Mouse (Mus musculus) liver, embryonic 11.5 days (tissue): Measurements from ENCODE around the gene Susd5. TPM values are rescaled to one million over a fixed set of nuclear protein-coding genes. Genes with fewer than 3 reads are reported as not detected.
"Not testable (repeated sequence)": the region's sequence is repeated elsewhere in the genome, so short reads cannot be mapped to it uniquely, and the experiment has no call there.

Source experiments
- ATAC-seq: fragments of 200-750 bp; cut with Nextera tagmentation; replicated peaks from 2 replicates; pipeline ENCODE4 v1.8.0; 2017; ENCODE audit warnings: moderate number of reproducible peaks, mild to moderate bottlenecking, moderate TSS enrichment, moderate library complexity; ENCODE audit not compliant: low FRiP score
- DNase-seq: peaks from one replicate; pipeline ENCODE4 v3.0.0-alpha.2; 2017; ENCODE audit warnings: low spot score
- H3K27ac ChIP-seq: fragments of 300-500 bp; sonication (generic); 2 replicates; pipeline ENCODE4 v1.5.1; 2014; ENCODE audit warnings: mild to moderate bottlenecking, low read depth, low read length, control low read depth
- H3K27me3 ChIP-seq: fragments of 300-500 bp; sonication (generic); replicated peaks from 2 replicates; pipeline ENCODE4 v1.6.1; 2014; ENCODE audit warnings: low read length, mixed read lengths; ENCODE audit not compliant: control insufficient read depth, insufficient read depth
- H3K36me3 ChIP-seq: fragments of 300-500 bp; sonication (generic); 2 replicates; pipeline ENCODE4 v1.6.1; 2014; ENCODE audit warnings: mild to moderate bottlenecking, low read length, moderate library complexity, mixed read lengths; ENCODE audit not compliant: control insufficient read depth, insufficient read depth
- H3K4me1 ChIP-seq: fragments of 300-500 bp; sonication (generic); replicated peaks from 2 replicates; pipeline ENCODE4 v1.6.1; 2014; ENCODE audit warnings: low read length, mixed read lengths; ENCODE audit not compliant: control insufficient read depth, insufficient read depth
- H3K4me2 ChIP-seq: fragments of 300-500 bp; sonication (generic); 2 replicates; pipeline ENCODE4 v1.6.1; 2014; ENCODE audit warnings: mild to moderate bottlenecking, control low read depth, moderate library complexity
- H3K4me3 ChIP-seq: fragments of 300-500 bp; sonication (generic); 2 replicates; pipeline ENCODE4 v1.5.1; 2014; ENCODE audit warnings: low read depth, low read length, control low read depth
- H3K9ac ChIP-seq: fragments of 300-500 bp; sonication (generic); 2 replicates; pipeline ENCODE4 v1.6.1; 2014; ENCODE audit warnings: low read depth, low read length, control low read depth
- H3K9me3 ChIP-seq: fragments of 300-500 bp; sonication (generic); 2 replicates; pipeline ENCODE4 v1.6.1; 2016; ENCODE audit warnings: low read length, inconsistent platforms, mixed read lengths; ENCODE audit not compliant: control insufficient read depth
- WGBS: fragments of 180-500 bp; shearing (Covaris S2); extraction: QIAGEN DNeasy Blood & Tissue Kit; methylation state at CpG from one replicate; pipeline ENCODE4 v1.1.7; 2014; 5-methylcytosine and 5-hydroxymethylcytosine counted together
- polyA plus RNA-seq: library from polyadenylated mRNA; unstranded; fragments of >200 nt; fragmentation: Nextera tagmentation; extraction: Ambion mirVana; gene quantifications from 2 replicates; pipeline ENCODE4 v1.2.1, GENCODE M21; 2014

The Susd5 gene
- polyA plus RNA-seq, 1 experiment from 2014 or later = 0.04 TPM

DNA sequence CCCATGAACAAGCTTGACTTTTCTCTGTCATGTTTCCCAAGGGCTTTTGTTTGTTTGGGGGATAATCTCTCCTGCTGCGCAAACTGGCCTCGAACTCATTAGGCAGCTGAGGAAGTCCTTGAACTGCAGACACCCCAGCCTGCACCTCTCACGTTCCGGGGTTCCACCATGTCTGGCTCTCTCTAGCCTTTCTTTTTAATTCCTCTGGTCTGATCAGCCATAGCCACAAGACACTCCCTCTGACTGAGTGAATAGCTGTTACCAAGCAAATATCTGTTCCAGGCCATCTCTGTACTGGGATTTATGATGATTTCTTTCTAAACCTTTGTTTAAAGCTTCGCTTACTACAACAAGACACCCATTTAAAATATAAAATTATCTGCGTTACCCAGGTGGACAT lies 31.9 kb downstream of the Susd5 start:
- H3K36me3 ChIP-seq, H3K4me1 ChIP-seq, H3K4me3 ChIP-seq, H3K9me3 ChIP-seq, ATAC-seq, H3K27ac ChIP-seq, DNase-seq, H3K9ac ChIP-seq, H3K4me2 ChIP-seq, H3K27me3 ChIP-seq: not testable (repeated sequence)
- WGBS = 87% methylated on average over 6 of the region's 6 CpGs

DNA sequence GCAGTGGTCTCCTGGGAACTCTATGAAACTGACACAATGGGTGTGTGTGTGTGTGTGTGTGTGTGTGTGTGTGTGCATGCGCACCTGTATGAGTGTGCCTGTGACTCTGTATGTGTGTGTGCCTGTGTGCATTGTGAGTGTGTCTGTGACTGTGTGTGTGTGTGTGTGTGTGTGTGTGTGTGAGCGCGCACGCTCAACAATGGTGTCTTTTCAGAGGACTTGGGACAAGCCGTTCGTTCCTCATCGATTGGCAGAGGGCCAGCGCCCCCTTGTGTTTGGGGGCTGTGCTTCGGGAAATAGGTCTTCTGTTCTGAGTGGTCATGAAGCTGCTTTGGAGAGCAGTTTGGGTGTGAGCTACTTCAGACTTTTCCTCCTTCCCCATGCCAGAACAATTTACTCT lies 35.2 kb downstream of the Susd5 start:
- not testable (repeated sequence) for H3K27ac ChIP-seq, H3K9ac ChIP-seq, H3K36me3 ChIP-seq, H3K4me2 ChIP-seq, H3K9me3 ChIP-seq, H3K27me3 ChIP-seq, H3K4me1 ChIP-seq, H3K4me3 ChIP-seq
- ATAC-seq = peak; percentile 58; the same call in 1 of the 2 replicates
- DNase-seq = peak; percentile 43
- WGBS = 22% methylated on average over 9 of the region's 9 CpGs

DNA sequence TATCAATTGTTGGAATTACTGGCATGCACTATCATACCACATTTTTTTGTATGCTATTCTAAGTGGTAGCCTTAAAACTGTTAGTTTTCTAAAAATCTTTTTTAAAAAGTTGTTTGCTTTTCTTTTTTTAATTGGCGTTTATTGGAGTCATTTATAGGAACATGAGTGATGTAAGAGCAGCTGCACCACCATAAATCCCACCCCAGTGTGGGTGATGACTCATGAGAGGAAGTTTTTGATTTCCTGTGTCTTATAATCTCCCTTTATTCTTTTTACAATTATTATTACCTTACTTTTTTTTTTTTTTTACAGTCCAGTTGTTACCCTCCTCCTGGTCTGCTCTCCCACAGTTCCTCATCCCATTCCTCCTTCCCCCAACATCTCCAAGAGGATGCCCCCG lies 37.9 kb downstream of the Susd5 start:
- H3K4me1 ChIP-seq = peaks cover 10% of the 10 kb centered on the region
- WGBS = 91% methylated on average over 2 of the region's 2 CpGs
- H3K27ac ChIP-seq = no peak overlapping the region
- no peaks in the 10 kb centered on the region for H3K36me3 ChIP-seq
- no peak overlapping the region for H3K4me3 ChIP-seq
- DNase-seq = no peak
- ATAC-seq = no peak
- H3K4me2 ChIP-seq = no peak overlapping the region
- H3K27me3 ChIP-seq = no peaks in the 10 kb centered on the region
- H3K9me3 ChIP-seq = no peaks in the 10 kb centered on the region
- no peak overlapping the region for H3K9ac ChIP-seq

DNA sequence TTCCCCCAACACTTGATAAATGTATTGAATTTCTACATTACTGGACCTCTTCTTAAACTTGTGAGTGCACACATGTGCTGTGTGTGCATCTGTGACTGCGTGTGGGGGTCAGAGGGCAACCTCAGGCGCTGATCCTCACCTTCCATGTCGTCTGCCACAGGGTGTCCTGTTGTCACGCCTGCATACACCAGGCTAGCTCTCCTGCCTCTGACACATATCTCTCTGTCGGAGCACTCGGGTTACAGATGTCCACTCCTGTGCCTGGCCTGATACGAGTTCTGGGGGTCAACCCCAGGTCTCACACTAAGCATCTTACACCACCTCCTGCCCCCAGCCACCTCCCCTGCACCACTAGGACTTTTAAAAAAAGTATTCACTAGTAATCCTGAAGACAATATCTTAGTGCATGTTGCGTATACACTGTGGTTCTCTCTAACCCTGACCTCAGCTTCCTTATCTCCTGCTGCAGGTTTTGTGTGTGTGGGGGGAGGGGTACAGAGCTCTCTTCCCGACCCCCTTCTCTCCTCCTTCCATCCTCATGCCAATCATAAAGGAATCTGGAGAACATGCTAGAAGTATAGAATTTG lies 41.9 kb downstream of the Susd5 start:
- no peak overlapping the region for H3K4me2 ChIP-seq
- DNase-seq (no peak), ATAC-seq (peak; percentile 70)
- WGBS = 31% methylated on average over 9 of the region's 9 CpGs
- no peak overlapping the region for H3K9ac ChIP-seq
- no peaks in the 10 kb centered on the region for H3K27me3 ChIP-seq
- no peak overlapping the region for H3K4me3 ChIP-seq
- H3K27ac ChIP-seq = no peak overlapping the region
- no peaks in the 10 kb centered on the region for H3K9me3 ChIP-seq
- no peaks in the 10 kb centered on the region for H3K36me3 ChIP-seq
- H3K4me1 ChIP-seq = peaks cover 10% of the 10 kb centered on the region

DNA sequence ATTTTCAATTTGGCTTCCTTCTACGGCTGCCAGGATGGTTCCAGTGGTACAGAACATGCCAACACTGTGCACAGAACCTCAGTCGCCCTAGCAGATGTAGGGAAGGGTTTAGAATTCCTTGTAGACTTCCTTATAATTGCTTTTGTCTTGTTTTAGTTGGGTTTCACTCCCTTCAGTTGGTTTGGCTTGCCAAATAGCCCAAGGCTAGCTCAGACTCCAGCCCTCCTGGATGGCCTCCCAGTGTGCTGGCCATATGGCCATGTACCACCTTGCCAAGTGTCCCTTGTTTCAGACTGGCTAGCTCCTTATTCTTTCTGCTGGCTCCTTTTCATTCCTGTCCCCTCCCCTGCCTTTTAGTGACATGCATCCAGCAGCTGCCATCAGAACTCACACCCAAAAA lies 53.3 kb downstream of the Susd5 start:
- H3K9ac ChIP-seq = no peak overlapping the region
- H3K4me1 ChIP-seq = no peaks in the 10 kb centered on the region
- H3K9me3 ChIP-seq = no peaks in the 10 kb centered on the region
- no peaks in the 10 kb centered on the region for H3K27me3 ChIP-seq
- H3K27ac ChIP-seq = no peak overlapping the region
- no peak overlapping the region for H3K4me2 ChIP-seq
- no peak for ATAC-seq
- 70% methylated on average over 2 of the region's 2 CpGs for WGBS
- DNase-seq = no peak
- H3K4me3 ChIP-seq = no peak overlapping the region
- H3K36me3 ChIP-seq = no peaks in the 10 kb centered on the region

DNA sequence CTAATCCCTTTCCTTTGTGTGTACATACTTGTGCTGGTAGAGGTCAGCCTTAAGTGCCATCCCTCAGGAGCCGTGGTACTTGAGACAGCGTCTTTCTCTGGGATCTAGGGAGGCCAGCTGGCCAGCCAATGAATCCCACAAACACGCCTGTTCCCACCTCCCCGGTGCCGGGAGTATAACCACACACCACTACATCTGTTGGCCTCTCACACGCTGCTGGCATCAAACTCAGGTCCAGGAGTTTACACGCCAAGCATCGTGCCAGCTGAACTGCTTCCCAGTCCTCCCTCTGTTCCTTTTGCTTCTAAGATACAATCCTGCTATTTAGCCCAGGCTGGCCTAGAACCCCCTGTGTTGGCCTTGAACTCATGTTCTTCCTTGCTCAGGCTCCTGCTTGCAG lies 54.2 kb downstream of the Susd5 start:
- H3K9me3 ChIP-seq = no peaks in the 10 kb centered on the region
- 89% methylated on average over 8 of the region's 8 CpGs for WGBS
- ATAC-seq (no peak), DNase-seq (no peak)
- no peaks in the 10 kb centered on the region for H3K4me1 ChIP-seq
- H3K27ac ChIP-seq = no peak overlapping the region
- no peaks in the 10 kb centered on the region for H3K36me3 ChIP-seq
- H3K9ac ChIP-seq = no peak overlapping the region
- H3K4me3 ChIP-seq = no peak overlapping the region
- H3K4me2 ChIP-seq = no peak overlapping the region
- no peaks in the 10 kb centered on the region for H3K27me3 ChIP-seq

DNA sequence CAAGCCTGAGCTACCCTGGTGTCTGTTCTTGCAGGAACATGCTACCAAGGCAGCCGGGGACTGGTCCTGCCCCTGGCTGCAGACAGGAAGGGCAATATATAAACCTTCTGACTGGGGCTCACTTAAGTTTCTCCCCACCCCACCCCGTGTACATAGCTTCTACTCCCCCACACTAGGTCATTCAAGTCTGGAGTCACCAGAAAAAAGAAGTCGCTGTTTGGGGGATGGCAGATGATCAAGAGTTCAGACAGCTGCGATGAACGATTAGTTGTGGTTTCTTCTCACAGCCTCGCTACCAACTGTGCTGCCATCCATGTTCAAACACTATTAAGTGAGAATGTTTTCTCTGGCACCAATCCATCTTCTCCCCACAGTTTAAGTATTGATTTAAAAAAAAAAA lies 55.3 kb downstream of the Susd5 start:
- H3K9me3 ChIP-seq = no peaks in the 10 kb centered on the region
- 43% methylated on average over 6 of the region's 6 CpGs for WGBS
- H3K36me3 ChIP-seq = no peaks in the 10 kb centered on the region
- H3K4me1 ChIP-seq = no peaks in the 10 kb centered on the region
- H3K4me2 ChIP-seq = no peak overlapping the region
- no peak overlapping the region for H3K27ac ChIP-seq
- H3K27me3 ChIP-seq = no peaks in the 10 kb centered on the region
- ATAC-seq = no peak
- no peak overlapping the region for H3K9ac ChIP-seq
- no peak for DNase-seq
- no peak overlapping the region for H3K4me3 ChIP-seq

DNA sequence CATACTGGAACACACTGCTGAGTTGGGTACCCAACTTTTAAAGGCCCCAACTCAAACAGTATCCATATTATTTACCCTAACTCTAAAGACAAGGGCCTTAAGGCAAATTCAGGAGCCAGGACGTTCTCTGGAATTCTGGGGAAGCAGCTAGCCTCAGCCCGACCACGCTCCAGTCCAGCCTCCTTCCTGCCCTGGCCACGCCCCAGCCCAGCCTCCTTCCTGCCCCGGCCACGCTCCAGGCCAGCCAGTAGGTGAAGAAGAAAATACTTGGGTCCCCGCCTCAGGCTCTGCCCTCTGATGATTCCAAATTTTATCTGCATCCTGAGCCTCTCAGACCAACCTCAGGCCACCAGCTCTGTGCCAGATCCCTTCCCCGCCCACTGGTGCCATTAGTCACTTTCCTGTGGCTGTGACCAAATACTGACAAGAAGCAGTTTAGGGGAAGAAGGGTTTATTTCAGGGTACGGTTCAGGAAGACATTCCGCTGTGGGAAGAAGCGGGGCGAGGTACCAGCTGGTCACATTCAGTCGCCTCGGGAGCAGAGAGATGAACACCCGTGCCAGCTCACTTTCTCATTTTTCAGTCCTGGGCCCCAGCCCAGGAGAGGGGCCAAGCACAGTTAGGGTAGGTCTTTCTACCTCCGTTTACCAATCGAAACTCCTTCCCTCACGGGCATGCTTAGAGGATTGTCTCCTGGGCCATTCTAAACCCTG lies 57.1 kb downstream of the Susd5 start:
- Histone ChIP-seq H3K4me2 (no peak overlapping the region), H3K36me3 (no peaks in the 10 kb centered on the region), H3K9ac (no peak overlapping the region), H3K27me3 (no peaks in the 10 kb centered on the region), H3K4me3 (no peak overlapping the region), H3K27ac (no peak overlapping the region), H3K9me3 (no peaks in the 10 kb centered on the region), H3K4me1 (no peaks in the 10 kb centered on the region)
- ATAC-seq (peak; percentile 59; the same call in 1 of the 2 replicates), DNase-seq (no peak)
- WGBS = 64% methylated on average over 18 of the region's 18 CpGs

DNA sequence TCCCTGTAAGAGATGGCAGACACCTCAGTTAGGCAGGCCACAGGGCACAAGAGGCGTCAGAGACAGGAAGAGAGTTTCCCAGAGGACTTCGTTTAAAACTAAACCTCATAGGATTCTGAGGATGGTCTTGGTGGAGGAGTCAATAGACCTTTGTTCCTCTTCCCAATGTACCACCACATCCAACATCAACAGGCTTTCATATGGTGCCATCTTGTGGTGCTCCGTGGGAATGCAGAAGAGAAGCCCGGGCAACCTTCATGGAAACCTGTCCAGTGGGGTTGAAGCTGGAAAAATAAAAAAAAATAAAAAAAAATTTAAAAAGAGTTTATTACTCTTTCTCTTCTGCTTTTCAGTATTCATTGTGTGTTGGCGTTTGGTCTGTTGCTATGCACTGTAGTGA lies 59.7 kb downstream of the Susd5 start:
- not testable (repeated sequence) for H3K9ac ChIP-seq, DNase-seq, H3K9me3 ChIP-seq, ATAC-seq, H3K27ac ChIP-seq, H3K27me3 ChIP-seq, H3K4me2 ChIP-seq, H3K36me3 ChIP-seq, H3K4me3 ChIP-seq, H3K4me1 ChIP-seq
- 18% methylated on average over 5 of the region's 5 CpGs for WGBS
